ENCODE assay signal across 8 mouse cellular contexts in genomic region chr13:69737444-69738185, GRCm38 (mm10). TPM values are rescaled to one million over a fixed set of nuclear protein-coding genes. Genes with fewer than 3 reads are reported as not detected.
DNase-seq lines count a peak whose midpoint lies in the region; ATAC-seq lines count a peak whose summit lies in the region.
"Had no signal": no experiment of that assay in that cellular context is flagged by ENCODE, and none has a peak within 500 bp of the region (broad histone marks: within the 10 kb centered on the region; RNA-seq: fewer than 3 reads in every experiment).

No protein-coding gene starts in this region.

- H3K27me3 ChIP-seq in embryonic facial prominence, embryonic 13.5 days: peaks cover 95% of the 10 kb centered on the region
- H3K27me3 ChIP-seq in intestine, embryonic 16.5 days (replicated peaks; ENCODE audit: control insufficient read depth, insufficient read depth, low read length): peaks cover 54% of the 10 kb centered on the region
- peaks cover 7% of the 10 kb centered on the region; the same call in 1 of the 2 replicates for H3K27me3 ChIP-seq in neural tube, embryonic 13.5 days

- no peak for ATAC-seq in embryonic facial prominence, embryonic 13.5 days (ENCODE audit: insufficient number of reproducible peaks, insufficient read depth, low FRiP score, low TSS enrichment, low read depth)
- no peak for ATAC-seq in intestine, embryonic 16.5 days
- no peak for ATAC-seq in neural tube, embryonic 13.5 days (ENCODE audit: low read depth)

- H3K4me2 ChIP-seq in embryonic facial prominence, embryonic 13.5 days: peak overlapping the region; percentile 99
- no peak overlapping the region for H3K4me2 ChIP-seq in intestine, embryonic 16.5 days (ENCODE audit: low read depth, low read length)
- peak overlapping the region; percentile 86 for H3K4me2 ChIP-seq in neural tube, embryonic 13.5 days

- 6% methylated on average over 13 of the region's 19 CpGs for WGBS in embryonic facial prominence, embryonic 13.5 days
- WGBS in intestine, embryonic 16.5 days: 10% methylated on average over 13 of the region's 19 CpGs
- 11% methylated on average over 11 of the region's 19 CpGs for WGBS in neural tube, embryonic 13.5 days

- no peaks in the 10 kb centered on the region for H3K36me3 ChIP-seq in embryonic facial prominence, embryonic 13.5 days
- no peaks in the 10 kb centered on the region for H3K36me3 ChIP-seq in intestine, embryonic 16.5 days (ENCODE audit: control insufficient read depth, insufficient read depth, low read length)
- H3K36me3 ChIP-seq in neural tube, embryonic 13.5 days: peaks cover 20% of the 10 kb centered on the region

- peak; percentile 6 to 10 for DNase-seq in kidney, postnatal 4 days
- no peak for DNase-seq in kidney, adult 9 months
- no peak for DNase-seq in layer of hippocampus, postnatal 25 days (ENCODE audit: extremely low spot score in 1 of 2, low spot score in 1 of 2)
- no peak for DNase-seq in left cerebral cortex, postnatal 10 days (ENCODE audit: extremely low spot score in 1 of 2, low spot score in 2 of 2)

- H3K4me3 ChIP-seq in embryonic facial prominence, embryonic 13.5 days: peak overlapping the region; percentile 68
- H3K4me3 ChIP-seq in intestine, embryonic 16.5 days (ENCODE audit: low read length): peak overlapping the region; percentile 66; the same call in 1 of the 2 replicates
- peak overlapping the region; percentile 89 for H3K4me3 ChIP-seq in neural tube, embryonic 13.5 days

- no peaks in the 10 kb centered on the region for H3K9me3 ChIP-seq in embryonic facial prominence, embryonic 13.5 days
- H3K9me3 ChIP-seq in intestine, embryonic 16.5 days (ENCODE audit: control insufficient read depth, low read length): no peaks in the 10 kb centered on the region
- H3K9me3 ChIP-seq in neural tube, embryonic 13.5 days: no peaks in the 10 kb centered on the region

- H3K27ac ChIP-seq in embryonic facial prominence, embryonic 13.5 days: no peak overlapping the region
- no peak overlapping the region for H3K27ac ChIP-seq in intestine, embryonic 16.5 days (ENCODE audit: low read length)
- H3K27ac ChIP-seq in neural tube, embryonic 13.5 days (replicated peaks): peak overlapping the region; percentile 98

- peaks cover 18% of the 10 kb centered on the region for H3K4me1 ChIP-seq in embryonic facial prominence, embryonic 13.5 days
- H3K4me1 ChIP-seq in intestine, embryonic 16.5 days (ENCODE audit: control insufficient read depth, insufficient read depth, low read length): peaks cover 8% of the 10 kb centered on the region
- H3K4me1 ChIP-seq in neural tube, embryonic 13.5 days (replicated peaks): peaks cover 64% of the 10 kb centered on the region

- intact Hi-C loops in left cerebral cortex, postnatal 10 days (cut with DNase I): loop anchor here (5.0 kb wide), 3 partner anchors 40 to 845 kb away; no protein-coding TSS in a partner anchor

- H3K9ac ChIP-seq in embryonic facial prominence, embryonic 13.5 days: no peak overlapping the region
- no peak overlapping the region for H3K9ac ChIP-seq in intestine, embryonic 16.5 days (ENCODE audit: low read depth, low read length)
- H3K9ac ChIP-seq in neural tube, embryonic 13.5 days: peak overlapping the region; percentile 98

RNA-seq across cellular contexts. Expression of gene Ube2ql1, which starts 2.1 kb away (rescaled TPM):
- 0.80 and 1.1 TPM in 2 replicates for polyA plus RNA-seq in embryonic facial prominence, embryonic 13.5 days (2015; fragmentation: Nextera tagmentation; extraction: Ambion mirVana)
- 0.10 and 0.12 TPM in 2 replicates for polyA plus RNA-seq in intestine, embryonic 16.5 days (2015; fragmentation: Nextera tagmentation; extraction: Ambion mirVana)
- polyA plus RNA-seq in neural tube, embryonic 13.5 days (2015; fragmentation: Nextera tagmentation; extraction: Ambion mirVana): 38.6 and 43.3 TPM in 2 replicates
- total RNA-seq in layer of hippocampus, postnatal 25 days (2021): 100 to 1,000 TPM; 189 to 204 TPM
- total RNA-seq in left cerebral cortex, postnatal 10 days (2021): 100 to 1,000 TPM; 195 to 198 TPM
- total RNA-seq: megakaryocyte, adult 5-6 weeks had no signal

Comparison
In these comparisons a context has a peak if more than half of its experiments do, and no peak if none do; other contexts are left out.
1. DNase-seq: peak in kidney, postnatal 4 days (2 of 2); none in kidney, adult 9 months (single experiment), layer of hippocampus, postnatal 25 days (0 of 2) and left cerebral cortex, postnatal 10 days (0 of 2).
2. RNA of gene Ube2ql1, which starts 2.1 kb away (polyA plus RNA-seq): 38.6 to 43.3 TPM in neural tube, embryonic 13.5 days; 0.80 to 1.1 TPM in embryonic facial prominence, embryonic 13.5 days and 0.10 to 0.12 TPM in intestine, embryonic 16.5 days; every median in the first group is over 10 times any median in the second.
3. Peak in every context shown above with its lines, with median percentiles within 50 percentile points of each other: H3K4me3 ChIP-seq.